Mouse (Mus musculus) liver, embryonic 14.5 days (tissue): Measurements from ENCODE around the gene Mobp. TPM values are rescaled to one million over a fixed set of nuclear protein-coding genes. Genes with fewer than 3 reads are reported as not detected.
A peak's percentile ranks its signal among the peaks of the same experiment; 100 is the strongest.

Experiments
- ATAC-seq: fragments of 200-750 bp; cut with Nextera tagmentation; 2 replicates; pipeline ENCODE4 v1.8.0; 2017; ENCODE audit warnings: moderate number of reproducible peaks, mild to moderate bottlenecking, moderate library complexity; ENCODE audit not compliant: insufficient read depth
- DNase-seq, 3 experiments: peaks; one replicate each; pipeline ENCODE4 v3.0.0-alpha.2; 2012 to 2013; ENCODE audit warnings: low read depth in 3 of 3, low spot score in 3 of 3
- H3K27ac ChIP-seq: fragments of 300-500 bp; sonication (generic); 2 replicates; pipeline ENCODE4 v1.5.1; 2014; ENCODE audit warnings: moderate library complexity, mild to moderate bottlenecking, control low read depth, inconsistent platforms
- H3K27me3 ChIP-seq: fragments of 300-500 bp; sonication (generic); 2 replicates; pipeline ENCODE4 v1.6.1; 2014; ENCODE audit warnings: mild to moderate bottlenecking, low read length, moderate library complexity; ENCODE audit not compliant: control insufficient read depth, insufficient read depth
- H3K36me3 ChIP-seq: fragments of 300-500 bp; sonication (generic); replicated peaks from 2 replicates; pipeline ENCODE4 v1.6.1; 2014; ENCODE audit warnings: low read depth; ENCODE audit not compliant: control insufficient read depth, insufficient read depth
- H3K4me1 ChIP-seq, 2 experiments: fragments of 200-500 bp in 1 of 2; fragments of 300-500 bp in 1 of 2; sonication (generic) in 1 of 2; replicated peaks; 2 replicates each; pipeline ENCODE4 v1.6.1; 2012 to 2014; ENCODE audit warnings: antibody characterized with exemption in 1 of 2, inconsistent platforms in 1 of 2, low read length in 1 of 2; ENCODE audit not compliant: control insufficient read depth in 2 of 2, insufficient read depth in 2 of 2
- H3K4me2 ChIP-seq: fragments of 300-500 bp; sonication (generic); 2 replicates; pipeline ENCODE4 v1.6.1; 2014; ENCODE audit warnings: low read depth, mild to moderate bottlenecking, control low read depth, moderate library complexity
- H3K4me3 ChIP-seq, 2 experiments: fragments of 200-500 bp in 1 of 2; fragments of 300-500 bp in 1 of 2; sonication (generic) in 1 of 2; 2 replicates each; pipeline ENCODE4 v1.5.1; 2012 to 2014; ENCODE audit warnings: low read depth in 2 of 2, low read length in 2 of 2, mild to moderate bottlenecking in 2 of 2, control low read depth in 1 of 2, inconsistent platforms in 1 of 2, moderate library complexity in 1 of 2; ENCODE audit not compliant: insufficient read depth in 1 of 2
- H3K9ac ChIP-seq: fragments of 300-500 bp; sonication (generic); replicated peaks from 2 replicates; pipeline ENCODE4 v1.6.1; 2014; ENCODE audit warnings: mild to moderate bottlenecking, control low read depth, moderate library complexity
- H3K9me3 ChIP-seq: fragments of 300-500 bp; sonication (generic); 2 replicates; pipeline ENCODE4 v1.6.1; 2016; ENCODE audit warnings: low read length, mixed read lengths; ENCODE audit not compliant: control insufficient read depth
- CTCF ChIP-seq: IDR thresholded peaks from 2 replicates; pipeline ENCODE4 v1.5.1; 2016; ENCODE audit warnings: antibody characterized with exemption, low read depth, control low read depth
- EP300 ChIP-seq: IDR thresholded peaks from 2 replicates; pipeline ENCODE4 v1.6.1; 2016; ENCODE audit warnings: antibody characterized with exemption, low read depth
- WGBS: fragments of 180-500 bp; shearing (Covaris S2); extraction: QIAGEN DNeasy Blood & Tissue Kit; methylation state at CpG from one replicate; pipeline ENCODE4 v1.1.7; 2014; ENCODE audit not compliant: insufficient replicate concordance; 5-methylcytosine and 5-hydroxymethylcytosine counted together
- polyA plus RNA-seq, 2 experiments: library from polyadenylated mRNA; depleted of rRNA in 1 of 2; stranded (reverse) in 1 of 2; unstranded in 1 of 2; fragments of >200 nt; fragmentation: Nextera tagmentation in 1 of 2; extraction: Ambion mirVana in 1 of 2; gene quantifications; 2 replicates each; pipeline versions ENCODE4 v1.2.1 to v1.2.3; 2012 to 2014

The Mobp gene
- polyA plus RNA-seq, 2 experiments, result 0.01 TPM; not detected in 1

DNA sequence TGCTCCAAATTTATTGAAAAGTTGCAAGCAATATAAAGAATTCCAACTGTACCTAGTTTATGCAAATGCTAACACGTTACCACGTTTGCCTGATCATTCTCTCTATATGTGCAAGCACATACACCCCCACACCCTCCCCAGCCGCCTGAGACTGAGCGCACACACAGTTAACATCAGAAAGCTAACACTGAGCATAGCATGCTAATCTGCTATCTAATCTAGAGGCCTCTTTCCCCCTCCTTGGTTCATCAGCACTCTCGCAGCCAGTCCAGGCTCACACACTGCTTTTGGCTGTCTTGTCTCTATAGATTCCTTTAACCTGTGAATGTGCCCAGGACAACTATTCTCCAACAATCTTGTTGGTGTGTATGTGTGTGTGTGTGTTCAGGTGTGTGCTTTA is 1.6 kb downstream of the Mobp start:
- no peak overlapping the region for H3K4me2 ChIP-seq
- H3K36me3 ChIP-seq, result no peaks in the 10 kb centered on the region
- no peak overlapping the region for H3K27ac ChIP-seq
- DNase-seq (no peak), ATAC-seq (no peak)
- 44% methylated on average over 5 of the region's 5 CpGs for WGBS
- H3K4me1 ChIP-seq, result no peaks in the 10 kb centered on the region
- TF ChIP-seq CTCF, result no peak
- no peak overlapping the region for H3K4me3 ChIP-seq
- H3K27me3 ChIP-seq, result no peaks in the 10 kb centered on the region
- H3K9me3 ChIP-seq, result no peaks in the 10 kb centered on the region
- H3K9ac ChIP-seq, result no peak overlapping the region

DNA sequence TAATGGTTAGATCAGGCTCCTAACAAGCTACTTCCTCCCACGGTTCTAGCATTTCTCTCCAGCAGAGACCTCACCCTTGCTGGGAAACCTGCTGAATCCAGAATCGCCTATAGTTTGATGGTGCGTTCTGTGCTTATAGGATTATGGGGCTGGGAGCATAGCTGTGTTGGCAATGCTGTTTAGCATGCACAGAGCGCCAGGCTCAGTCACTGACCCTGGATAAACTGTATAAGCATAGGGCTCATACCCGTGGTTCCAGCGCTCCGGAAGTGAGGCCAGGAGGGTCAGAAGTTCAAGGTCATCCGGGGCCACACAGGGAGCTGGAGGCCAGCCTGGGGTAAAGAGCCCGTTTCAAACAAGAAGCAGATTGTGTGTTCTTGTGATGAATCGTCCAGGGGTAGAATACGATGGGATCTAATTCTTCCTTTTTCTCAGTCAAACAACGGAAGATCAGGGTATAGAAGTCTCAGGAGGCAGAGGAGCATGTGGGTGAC is 2.4 kb downstream of the Mobp start:
- Histone ChIP-seq H3K9ac (no peak overlapping the region), H3K27me3 (no peaks in the 10 kb centered on the region), H3K36me3 (no peaks in the 10 kb centered on the region), H3K9me3 (no peaks in the 10 kb centered on the region), H3K4me2 (no peak overlapping the region), H3K4me1 (no peaks in the 10 kb centered on the region), H3K27ac (no peak overlapping the region), H3K4me3 (no peak overlapping the region)
- TF ChIP-seq EP300 (no peak), CTCF (no peak)
- DNase-seq, result no peak
- no peak for ATAC-seq
- 60% methylated on average over 12 of the region's 12 CpGs for WGBS

DNA sequence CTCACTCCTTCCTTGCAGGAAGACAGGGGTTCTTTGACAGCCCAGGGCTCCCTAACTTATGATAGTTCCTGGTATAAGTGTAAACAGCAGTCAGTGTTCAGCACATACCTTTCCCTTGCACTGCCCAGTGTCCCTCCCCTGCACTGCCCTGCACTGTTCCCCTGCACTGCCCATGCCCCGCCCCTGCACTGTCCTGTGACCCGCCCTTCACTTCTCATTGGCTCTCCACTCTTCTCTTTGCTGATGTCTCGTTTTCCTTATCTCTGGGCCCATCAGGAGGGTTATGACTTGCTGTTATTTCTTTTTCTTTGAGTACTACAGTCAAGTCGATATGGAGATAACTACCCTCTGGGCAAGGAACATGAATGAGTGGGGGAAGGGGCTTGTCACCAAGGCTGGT is 8.5 kb downstream of the Mobp start:
- WGBS, result 14% methylated on average over 4 of the region's 4 CpGs
- DNase-seq, result peak in 1 of 3 experiments; percentile 10
- TF ChIP-seq EP300 (no peak), CTCF (no peak)

DNA sequence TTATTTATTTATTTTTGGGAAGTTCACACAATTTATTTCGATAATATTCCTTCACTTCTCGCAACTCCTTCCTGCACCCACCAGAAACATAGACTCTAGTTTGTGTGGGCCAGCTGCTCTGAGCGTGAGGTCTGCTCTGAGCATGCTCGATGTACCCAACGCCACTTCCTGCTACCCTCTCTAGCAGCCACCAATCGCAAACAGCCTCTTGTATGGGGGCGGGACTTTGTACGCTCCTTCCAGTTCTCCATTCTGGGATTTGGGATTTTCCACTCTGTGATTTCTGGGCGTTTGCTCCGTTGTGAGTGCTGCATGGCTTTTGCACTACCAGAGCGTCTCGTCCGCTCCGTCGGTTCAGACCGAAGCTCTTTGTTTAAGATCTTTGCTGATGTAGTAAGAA is 14.4 kb downstream of the Mobp start:
- DNase-seq (no peak), ATAC-seq (no peak)
- WGBS, result 73% methylated on average over 16 of the region's 16 CpGs
- no peak overlapping the region for H3K4me2 ChIP-seq
- TF ChIP-seq EP300, result no peak
- no peak for TF ChIP-seq CTCF
- H3K36me3 ChIP-seq, result no peaks in the 10 kb centered on the region
- H3K4me3 ChIP-seq, result no peak overlapping the region
- no peaks in the 10 kb centered on the region for H3K27me3 ChIP-seq
- no peaks in the 10 kb centered on the region for H3K4me1 ChIP-seq
- no peaks in the 10 kb centered on the region for H3K9me3 ChIP-seq
- H3K9ac ChIP-seq, result no peak overlapping the region
- no peak overlapping the region for H3K27ac ChIP-seq

More for the DNA sequence above, 8.5 kb downstream of the Mobp start:
- Histone ChIP-seq H3K4me3 (no peak overlapping the region), H3K27me3 (no peaks in the 10 kb centered on the region), H3K27ac (no peak overlapping the region), H3K9ac (no peak overlapping the region), H3K36me3 (no peaks in the 10 kb centered on the region), H3K4me2 (no peak overlapping the region), H3K9me3 (no peaks in the 10 kb centered on the region), H3K4me1 (no peaks in the 10 kb centered on the region)
- peak; percentile 63; the same call in 1 of the 2 replicates for ATAC-seq

DNA sequence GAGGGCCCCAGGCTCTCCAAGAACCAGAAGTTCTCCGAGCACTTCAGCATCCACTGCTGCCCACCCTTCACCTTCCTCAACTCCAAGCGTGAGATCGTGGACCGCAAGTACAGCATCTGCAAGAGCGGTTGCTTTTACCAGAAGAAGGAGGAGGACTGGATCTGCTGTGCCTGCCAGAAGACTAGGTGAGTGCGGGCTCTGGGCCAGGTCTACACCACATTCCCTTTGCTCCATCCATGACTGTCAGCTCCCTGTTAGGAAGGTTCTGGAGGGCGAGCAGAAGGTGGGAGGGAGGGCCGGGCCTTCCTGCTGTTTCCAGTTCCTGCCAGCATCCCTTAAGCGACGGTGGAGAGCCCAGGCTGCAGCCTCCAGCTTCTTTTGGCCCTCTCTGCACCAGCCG is 18.3 kb downstream of the Mobp start:
- TF ChIP-seq EP300, result no peak
- TF ChIP-seq CTCF, result no peak
- no peak overlapping the region for H3K4me2 ChIP-seq
- ATAC-seq (no peak), DNase-seq (no peak)
- H3K9me3 ChIP-seq, result no peaks in the 10 kb centered on the region; the same call in 1 of the 2 replicates
- no peaks in the 10 kb centered on the region for H3K27me3 ChIP-seq
- H3K27ac ChIP-seq, result no peak overlapping the region
- no peak overlapping the region for H3K4me3 ChIP-seq
- H3K9ac ChIP-seq, result no peak overlapping the region
- H3K4me1 ChIP-seq, result no peaks in the 10 kb centered on the region
- WGBS, result 48% methylated on average over 11 of the region's 11 CpGs
- no peaks in the 10 kb centered on the region for H3K36me3 ChIP-seq
